Mouse (Mus musculus) right cerebral cortex, adult 18-20 months (tissue): ENCODE measurements at regions not wholly inside any gene's neighbourhood (a gene's known extent, or its start where the extent isn't known, plus 50 kb on each side); places are given as distances from the start of the nearest gene placed in this dataset.
"Not testable (repeated sequence)": the region's sequence is repeated elsewhere in the genome, so short reads cannot be mapped to it uniquely, and the experiment has no call there.

Experiments used
- DNase-seq: peaks from one replicate; pipeline ENCODE4 v3.0.0; 2022; ENCODE audit warnings: mixed read lengths

GRCm38 (mm10) chr4:89753484-89753883 lies 74.2 kb downstream of the Dmrta1 start:
- no peak for DNase-seq

GRCm38 (mm10) chr4:89776269-89776668 lies 97.0 kb downstream of the Dmrta1 start:
- DNase-seq = peak; percentile 1

GRCm38 (mm10) chr4:89781487-89781886 lies 102.3 kb downstream of the Dmrta1 start:
- DNase-seq = no peak

- DNase-seq = peak; percentile 4
Observed at GRCm38 (mm10) chr4:89816823-89817222, 137.6 kb downstream of the Dmrta1 start.

GRCm38 (mm10) chr4:89834552-89835206 lies 155.4 kb downstream of the Dmrta1 start:
- peak; percentile 9 for DNase-seq

DNA sequence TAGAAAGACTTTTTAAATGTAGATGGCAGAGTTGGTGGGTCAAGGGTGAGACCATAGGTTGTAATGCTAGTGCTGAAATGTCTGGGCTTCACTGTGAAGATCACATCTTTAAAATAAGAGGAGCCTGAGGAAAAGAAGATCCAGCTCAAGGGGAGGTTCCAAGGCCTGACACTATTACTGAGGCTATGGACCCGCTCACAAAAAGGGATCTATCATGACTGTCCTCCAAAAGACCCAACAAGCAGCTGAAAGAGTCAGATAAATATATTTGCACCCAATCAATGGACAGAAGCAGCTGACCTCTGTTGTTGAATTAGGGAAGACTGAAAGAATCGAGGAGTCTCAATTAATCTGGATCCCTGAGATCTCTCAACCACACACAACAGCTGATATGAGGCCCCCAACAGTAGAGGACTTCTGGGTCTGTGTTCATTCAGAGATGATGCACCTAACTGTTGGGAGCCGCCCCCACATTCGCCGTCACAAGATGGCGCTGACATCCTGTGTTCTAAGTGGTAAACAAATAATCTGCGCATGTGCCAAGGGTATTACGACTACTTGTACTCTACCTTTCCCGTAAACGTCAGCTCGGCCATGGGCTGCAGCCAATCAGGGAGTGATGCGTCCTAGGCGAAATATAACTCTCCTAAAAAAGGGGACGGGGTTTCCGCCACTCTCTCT lies 196.3 kb downstream of the Dmrta1 start:
- DNase-seq = peak; percentile 4

DNA sequence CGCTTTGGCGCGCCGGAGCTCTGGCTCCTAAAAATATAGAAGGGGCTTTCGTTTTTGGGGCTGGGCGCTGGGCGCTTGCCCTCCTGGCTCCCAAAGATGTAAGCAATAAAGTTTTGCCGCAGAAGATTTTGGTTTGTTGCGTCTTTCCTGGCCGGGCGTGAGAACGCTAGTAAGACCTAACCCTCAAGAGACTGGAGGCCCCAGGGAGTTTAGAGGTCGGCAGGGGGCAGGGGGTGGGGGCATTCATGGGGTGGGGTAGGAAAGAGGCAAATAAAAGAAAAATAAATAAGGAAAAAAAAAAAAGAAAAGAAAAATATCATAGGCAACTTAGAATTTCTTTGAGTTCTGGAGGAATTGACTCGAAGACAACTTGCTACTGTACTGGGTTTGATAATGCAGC lies 196.9 kb downstream of the Dmrta1 start:
- DNase-seq = not testable (repeated sequence)

GRCm38 (mm10) chr4:89881083-89881482 lies 201.8 kb downstream of the Dmrta1 start:
- DNase-seq = peak; percentile 7

DNA sequence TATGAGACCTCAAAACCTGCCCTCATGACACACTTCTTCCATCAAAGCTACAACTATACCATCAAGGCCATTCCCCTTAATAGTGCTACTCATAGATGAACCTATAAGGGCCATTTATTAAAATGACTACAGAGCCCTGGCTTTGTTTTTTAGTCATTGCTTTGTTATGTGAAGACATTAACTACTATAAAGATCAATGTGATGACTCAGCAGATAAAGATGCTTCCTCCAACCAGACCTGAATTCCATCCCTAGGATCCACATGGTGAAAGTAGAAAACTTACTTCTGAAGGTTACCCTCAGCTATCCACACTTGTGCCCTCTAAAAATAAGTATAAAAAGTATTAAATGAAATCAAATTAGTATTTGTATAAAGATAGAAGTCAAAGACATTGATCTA lies 230.4 kb downstream of the Dmrta1 start:
- DNase-seq = no peak

- DNase-seq = no peak
Observed at GRCm38 (mm10) chr4:89937673-89938072, 258.4 kb downstream of the Dmrta1 start.

DNA sequence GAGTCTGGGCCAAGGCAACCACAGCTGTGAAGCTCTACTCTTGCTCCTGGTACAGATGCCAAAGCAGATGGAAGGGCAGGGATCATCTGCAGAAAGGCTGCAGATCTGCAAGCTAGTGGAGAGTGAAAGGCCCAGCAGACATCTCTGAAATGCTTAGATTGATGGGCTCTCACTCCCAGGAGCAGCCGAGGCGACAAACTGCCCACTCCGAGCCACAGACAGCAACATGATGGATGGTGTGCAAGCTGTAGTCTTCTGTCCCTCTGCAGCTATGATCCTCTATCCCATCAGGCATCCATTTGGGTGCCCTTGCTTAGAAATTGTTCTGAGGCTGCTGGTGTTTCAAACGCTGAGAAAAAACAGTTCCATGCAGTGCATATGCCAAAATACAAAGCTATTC lies 262.1 kb downstream of the Dmrta1 start:
- no peak for DNase-seq

DNA sequence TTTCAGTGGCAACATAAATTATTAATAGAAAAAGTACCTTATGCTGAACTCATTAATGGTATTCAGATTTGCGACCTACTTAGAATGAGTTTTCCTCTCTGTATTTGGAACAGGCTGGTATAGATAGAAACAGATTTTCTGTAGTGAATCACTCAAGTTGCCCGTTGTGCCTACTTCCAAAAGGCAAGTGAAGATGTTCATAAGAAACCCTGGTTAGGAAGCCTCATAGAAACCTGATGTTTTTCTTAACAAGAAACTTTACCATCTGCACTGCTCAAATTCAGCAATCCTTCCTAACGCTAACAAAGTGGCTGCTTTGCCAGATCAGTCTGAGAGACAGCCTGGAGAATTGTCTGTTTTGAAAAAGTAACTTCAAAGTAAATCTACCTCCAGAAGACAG lies 242.5 kb upstream of the Zfp352 start:
- peak; percentile 3 for DNase-seq

DNA sequence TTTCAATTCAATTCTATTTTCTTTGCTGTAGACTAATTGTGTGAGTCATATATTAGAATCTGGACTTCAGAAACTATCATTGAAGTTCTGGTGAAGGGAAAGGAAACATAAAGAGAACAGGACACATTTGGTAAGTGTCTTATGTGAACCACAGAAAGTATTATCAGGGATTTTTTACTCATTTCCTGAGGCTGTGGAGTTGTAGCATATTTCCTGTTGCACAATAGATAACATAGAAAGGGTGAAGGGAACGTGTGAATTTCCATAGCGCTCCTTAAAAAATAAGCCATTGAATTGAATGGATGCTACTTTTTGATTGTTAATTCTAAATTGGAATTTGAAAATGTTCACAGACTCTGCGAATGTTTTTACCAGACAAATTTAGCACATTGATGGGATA lies 215.2 kb upstream of the Zfp352 start:
- no peak for DNase-seq

DNA sequence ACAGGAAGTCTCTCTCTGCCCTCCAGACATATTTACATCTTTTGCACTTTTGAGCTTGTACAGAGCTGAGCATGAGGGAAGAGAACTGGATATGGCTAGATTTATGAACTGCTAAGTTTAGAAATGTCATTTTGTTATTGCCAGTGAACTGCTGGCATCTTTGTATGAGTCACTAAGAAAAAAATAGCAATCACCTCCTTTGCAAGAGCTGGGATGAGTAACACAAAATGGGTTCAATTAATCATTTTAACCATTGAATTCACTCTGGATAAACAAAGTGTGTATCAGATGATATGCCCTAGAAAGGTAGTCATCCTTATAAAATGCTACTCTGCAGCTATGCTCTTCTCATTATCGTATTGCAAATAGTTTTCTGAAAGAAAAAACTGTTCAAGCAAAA lies 214.7 kb upstream of the Zfp352 start:
- DNase-seq = peak; percentile 4

DNA sequence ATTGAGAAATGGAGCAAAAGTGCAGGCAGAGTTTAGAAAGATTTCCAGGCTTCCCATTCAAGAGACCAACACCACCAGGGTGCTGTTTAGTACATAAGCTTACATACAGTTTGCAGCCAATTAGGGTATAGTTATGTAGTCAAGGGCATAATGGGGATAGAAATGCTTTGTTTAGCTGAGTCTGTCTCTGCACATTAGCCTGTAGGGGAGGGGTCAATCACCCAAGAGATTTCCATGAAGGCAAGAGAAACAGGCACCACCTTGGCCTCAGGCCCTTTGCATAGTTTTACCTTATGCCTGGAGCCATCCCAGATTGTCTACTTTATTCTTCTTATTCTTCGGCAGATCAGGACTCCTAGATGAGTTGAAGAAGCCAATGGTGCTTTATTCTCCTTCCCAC lies 205.9 kb upstream of the Zfp352 start:
- no peak for DNase-seq

DNA sequence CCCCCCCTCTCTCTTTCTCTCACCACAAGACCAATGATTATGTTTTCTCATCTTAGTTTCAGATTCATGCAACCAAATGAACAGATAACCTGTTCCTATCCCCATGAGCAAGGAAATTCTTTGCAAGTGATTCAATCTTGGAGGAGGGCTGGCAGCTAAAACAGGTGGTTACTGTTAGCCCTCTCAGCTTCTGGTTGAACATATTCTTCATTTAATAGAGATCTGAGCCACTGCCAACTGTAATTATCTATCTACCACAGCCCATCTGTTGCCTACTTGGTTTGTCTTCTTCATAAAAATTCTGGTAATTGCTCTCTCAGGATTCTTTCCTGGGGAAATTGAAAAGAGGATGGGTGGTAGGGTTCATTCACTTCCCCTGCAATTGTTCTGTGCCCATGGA lies 204.4 kb upstream of the Zfp352 start:
- no peak for DNase-seq
